Mouse (Mus musculus) bone marrow, adult 2 months (tissue): ENCODE measurements at regions not wholly inside any gene's neighbourhood (a gene's known extent, or its start where the extent isn't known, plus 50 kb on each side); places are given as distances from the start of the nearest gene placed in this dataset.

Experiments used
- CTCF ChIP-seq: fragments of 200-500 bp; IDR thresholded peaks from 2 replicates; pipeline ENCODE4 v1.5.1; 2011; ENCODE audit warnings: low read length, control low read depth; ENCODE audit not compliant: control insufficient read depth, insufficient read depth
- POLR2A ChIP-seq: fragments of 200-500 bp; IDR thresholded peaks from 2 replicates; pipeline ENCODE4 v1.6.1; 2011; ENCODE audit warnings: low read depth, mild to moderate bottlenecking, control low read depth, low read length, borderline replicate concordance; ENCODE audit not compliant: control insufficient read depth

GRCm38 (mm10) chr10:111756528-111756927, 215.9 kb upstream of the Krr1 start:
- no peak for TF ChIP-seq CTCF
- no peak for TF ChIP-seq POLR2A
